Mouse (Mus musculus): ENCODE results near the gene Map2k5.

Gene Map2k5

GRCm38 (mm10) chr9:63377270-63378142 lies at the start of gene Map2k5:
Map2k5 (minus strand) TSS chr9:63377902.
- peak; percentile 93 for DNase-seq (ENCODE audit: inconsistent ontology term)

- DNase-seq (ENCODE audit: inconsistent ontology term): no peak
Observed at GRCm38 (mm10) chr9:63421096-63421736, 43.5 kb upstream of the Map2k5 start.

GRCm38 (mm10) chr9:63420396-63420795 lies 42.7 kb upstream of the Map2k5 start:
- peak; percentile 52 for DNase-seq (ENCODE audit: inconsistent ontology term)

- peak; percentile 60 for DNase-seq (ENCODE audit: inconsistent ontology term)
Observed at GRCm38 (mm10) chr9:63400176-63400575, 22.5 kb upstream of the Map2k5 start.

- DNase-seq (ENCODE audit: inconsistent ontology term): no peak
Observed at GRCm38 (mm10) chr9:63399463-63399815, 21.7 kb upstream of the Map2k5 start.

GRCm38 (mm10) chr9:63398611-63399462 lies 21.1 kb upstream of the Map2k5 start, which contains the start of gene 2300009A05Rik:
2300009A05Rik (minus strand) TSS chr9:63399246.
- peak; percentile 95 for DNase-seq (ENCODE audit: inconsistent ontology term)

- DNase-seq (ENCODE audit: inconsistent ontology term): no peak
Observed at GRCm38 (mm10) chr9:63395612-63396011, 17.9 kb upstream of the Map2k5 start.

- DNase-seq (ENCODE audit: inconsistent ontology term): no peak
Observed at GRCm38 (mm10) chr9:63391307-63391706, 13.6 kb upstream of the Map2k5 start.

GRCm38 (mm10) chr9:63382761-63383160 lies 5.1 kb upstream of the Map2k5 start:
- DNase-seq (ENCODE audit: inconsistent ontology term): no peak

- DNase-seq (ENCODE audit: inconsistent ontology term): no peak
Observed at GRCm38 (mm10) chr9:63380326-63380725, 2.6 kb upstream of the Map2k5 start.

GRCm38 (mm10) chr9:63378174-63378573 lies 472 bp upstream of the Map2k5 start:
- no peak for DNase-seq (ENCODE audit: inconsistent ontology term)

- no peak for DNase-seq (ENCODE audit: inconsistent ontology term)
Observed at GRCm38 (mm10) chr9:63373315-63373714, 4.4 kb downstream of the Map2k5 start.

GRCm38 (mm10) chr9:63372541-63372940 lies 5.2 kb downstream of the Map2k5 start:
- DNase-seq (ENCODE audit: inconsistent ontology term): no peak

- DNase-seq (ENCODE audit: inconsistent ontology term): no peak
Observed at GRCm38 (mm10) chr9:63360410-63360809, 17.3 kb downstream of the Map2k5 start.

GRCm38 (mm10) chr9:63359016-63359415 lies 18.7 kb downstream of the Map2k5 start:
- DNase-seq (ENCODE audit: inconsistent ontology term): no peak

GRCm38 (mm10) chr9:63356721-63357120 lies 21.0 kb downstream of the Map2k5 start:
- no peak for DNase-seq (ENCODE audit: inconsistent ontology term)

GRCm38 (mm10) chr9:63356278-63356677 lies 21.4 kb downstream of the Map2k5 start:
- DNase-seq (ENCODE audit: inconsistent ontology term): no peak

GRCm38 (mm10) chr9:63354168-63354567 lies 23.5 kb downstream of the Map2k5 start:
- DNase-seq (ENCODE audit: inconsistent ontology term): no peak

- no peak for DNase-seq (ENCODE audit: inconsistent ontology term)
Observed at GRCm38 (mm10) chr9:63350030-63350429, 27.7 kb downstream of the Map2k5 start.

GRCm38 (mm10) chr9:63349241-63349640 lies 28.5 kb downstream of the Map2k5 start:
- peak; percentile 11 for DNase-seq (ENCODE audit: inconsistent ontology term)

- no peak for DNase-seq (ENCODE audit: inconsistent ontology term)
Observed at GRCm38 (mm10) chr9:63348146-63348545, 29.6 kb downstream of the Map2k5 start.

- DNase-seq (ENCODE audit: inconsistent ontology term): peak; percentile 14
Observed at GRCm38 (mm10) chr9:63346029-63346428, 31.7 kb downstream of the Map2k5 start.

Measured in Muller cell, postnatal 12 days (primary cell).